Mouse (Mus musculus): Measurements from ENCODE around the gene Daam1.

The Daam1 gene

DNA sequence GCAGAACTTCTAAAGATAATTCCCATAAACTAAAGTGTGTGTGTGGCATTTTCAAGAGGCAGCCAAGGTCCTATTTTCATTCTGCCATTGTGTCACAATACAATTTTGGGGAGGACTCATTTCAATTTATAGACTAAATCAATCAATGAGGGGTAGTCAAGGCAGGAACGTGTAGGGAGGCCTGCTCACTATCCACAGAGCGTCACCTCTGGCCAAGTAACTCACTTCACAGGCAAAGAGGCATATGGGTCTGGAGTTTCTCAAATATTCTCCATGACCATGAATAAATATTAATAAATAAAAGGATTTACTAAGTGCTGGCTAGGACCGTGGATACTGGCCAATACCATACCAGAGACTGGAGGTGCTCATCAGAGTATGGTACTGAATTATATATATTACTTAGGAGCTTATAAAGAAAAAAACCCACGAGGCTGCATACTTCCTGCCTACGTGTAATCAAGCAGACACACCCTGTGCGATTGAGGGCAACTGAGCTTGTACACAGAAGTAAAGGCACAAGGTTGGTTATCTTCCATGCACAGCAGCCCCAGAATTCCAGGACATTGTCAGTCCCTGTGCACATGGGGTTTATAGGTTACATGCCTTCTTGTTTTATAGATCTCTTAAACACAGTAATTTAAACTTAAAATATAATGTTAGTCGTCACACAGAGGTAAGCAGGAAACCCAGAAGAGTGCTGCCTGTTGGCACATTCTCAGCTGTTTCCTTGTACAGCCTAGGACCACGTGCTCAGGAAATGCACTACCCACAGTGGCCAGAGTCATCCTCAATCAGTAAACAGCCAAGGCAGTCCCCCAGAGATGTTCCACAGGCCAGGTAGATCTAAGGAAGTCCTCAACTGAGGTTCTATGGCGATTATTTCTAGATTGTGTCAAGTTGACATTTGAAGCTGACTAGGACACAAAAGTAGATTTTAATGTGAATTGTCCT, 101.8 kb downstream of the Daam1 start:
- no peak for DNase-seq (ENCODE audit: low spot score in 2 of 2)

- DNase-seq (ENCODE audit: low spot score in 2 of 2) = no peak
These were observed 103.2 kb downstream of the Daam1 start for GRCm38 (mm10) chr12:71933989-71934645.

DNA sequence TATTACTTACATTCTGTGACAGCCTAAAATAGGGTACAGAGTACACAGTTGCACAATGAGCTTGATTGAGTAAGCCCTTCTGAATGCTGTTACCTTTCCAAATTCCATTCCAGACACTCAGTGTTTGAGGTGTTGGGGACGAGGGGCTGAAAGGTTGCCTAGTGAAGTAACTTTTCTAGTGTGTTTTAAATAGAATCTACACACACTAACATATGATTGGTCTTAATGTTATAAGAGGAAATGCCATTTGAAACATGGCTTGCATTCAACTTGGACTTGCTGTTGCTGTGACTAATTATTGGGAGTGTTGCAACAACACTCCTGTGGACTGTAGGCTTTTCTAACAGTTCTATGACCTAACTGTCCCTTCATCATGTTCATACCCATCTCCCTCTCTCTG, 105.8 kb downstream of the Daam1 start:
- no peak for DNase-seq (ENCODE audit: low spot score in 2 of 2)

DNA sequence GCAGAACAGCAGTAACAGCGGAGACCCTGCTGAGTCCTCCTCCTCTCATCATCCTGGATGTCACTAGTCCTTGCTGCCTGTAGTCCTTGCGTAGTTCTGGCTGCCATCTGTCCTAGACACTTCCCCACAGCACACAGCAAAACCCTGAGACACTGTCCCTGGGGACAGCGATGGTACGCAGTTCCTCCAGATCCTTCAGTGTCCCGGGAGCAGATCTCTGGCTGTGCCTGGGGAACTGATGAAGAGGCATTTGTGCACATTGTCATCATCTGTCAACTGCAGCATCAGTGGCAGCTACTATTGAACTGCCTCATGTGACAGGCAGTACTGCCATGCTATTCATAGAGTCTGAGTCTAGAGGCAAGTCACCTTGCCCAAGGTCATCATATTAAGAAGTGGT, 107.6 kb downstream of the Daam1 start:
- no peak for DNase-seq (ENCODE audit: low spot score in 2 of 2)

GRCm38 (mm10) chr12:71941290-71941689, 110.4 kb downstream of the Daam1 start:
- DNase-seq (ENCODE audit: low spot score in 2 of 2) = no peak

DNA sequence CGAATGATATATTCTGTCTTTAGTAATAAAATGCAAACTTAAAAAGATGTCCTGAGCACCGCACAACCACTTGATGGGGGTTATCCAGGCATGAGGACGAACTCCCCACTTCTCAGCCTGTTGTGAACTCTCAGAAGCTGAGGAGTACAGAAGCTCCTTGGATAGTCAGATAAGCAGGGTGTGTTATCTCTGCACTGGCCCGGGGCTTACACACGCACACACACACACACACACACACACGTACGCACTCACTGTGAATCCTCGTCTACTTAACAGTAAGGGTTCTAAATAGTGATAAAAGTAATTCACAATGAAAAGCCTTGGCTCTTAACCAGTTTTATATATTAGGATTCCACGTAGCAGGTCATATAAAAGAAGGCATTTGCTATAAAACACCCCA, 112.2 kb downstream of the Daam1 start:
- DNase-seq (ENCODE audit: low spot score in 2 of 2) = no peak

DNA sequence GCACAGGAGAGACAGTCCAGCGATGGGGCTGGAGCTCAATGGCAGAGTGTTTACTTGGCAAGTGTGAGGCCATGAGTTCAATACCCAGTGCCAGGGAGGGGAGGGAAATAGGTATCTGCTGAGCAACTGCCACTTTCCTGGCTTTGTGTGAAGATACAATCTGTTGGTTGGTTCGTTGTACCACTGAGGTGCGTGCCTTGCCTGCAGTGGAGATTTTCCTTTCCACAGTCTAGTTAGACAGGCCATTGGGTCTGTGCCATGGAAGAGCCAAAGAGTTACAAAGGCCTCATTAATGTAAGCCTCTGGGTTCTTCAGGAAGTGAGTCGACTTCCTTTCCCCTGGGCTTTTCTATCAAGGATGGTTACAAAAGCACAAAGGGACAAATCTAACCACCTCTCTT, 112.8 kb downstream of the Daam1 start:
- DNase-seq (ENCODE audit: low spot score in 2 of 2) = no peak

DNA sequence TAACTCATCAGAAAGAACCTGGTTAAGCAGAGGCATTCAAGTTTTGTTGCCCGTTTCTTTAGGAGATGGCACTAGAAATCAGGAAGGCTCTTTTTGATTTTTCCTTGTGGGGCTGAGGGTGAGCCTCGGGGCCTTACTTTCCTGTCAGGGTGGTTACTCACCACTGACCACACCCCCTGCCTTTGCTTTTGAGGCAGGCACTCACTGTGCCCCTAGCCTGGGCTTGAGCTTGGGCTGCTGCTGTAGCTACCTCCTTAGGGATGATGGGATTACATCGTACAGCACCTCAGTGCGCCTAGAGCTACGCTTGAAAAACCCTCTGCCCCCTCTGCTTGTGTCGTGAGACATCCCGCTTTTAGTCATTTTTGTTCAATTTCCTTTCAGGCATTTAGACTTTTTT, 115.0 kb downstream of the Daam1 start:
- no peak for DNase-seq (ENCODE audit: low spot score in 2 of 2)

- DNase-seq (ENCODE audit: low spot score in 2 of 2) = no peak
These were observed 115.6 kb downstream of the Daam1 start for GRCm38 (mm10) chr12:71946448-71946847.

DNA sequence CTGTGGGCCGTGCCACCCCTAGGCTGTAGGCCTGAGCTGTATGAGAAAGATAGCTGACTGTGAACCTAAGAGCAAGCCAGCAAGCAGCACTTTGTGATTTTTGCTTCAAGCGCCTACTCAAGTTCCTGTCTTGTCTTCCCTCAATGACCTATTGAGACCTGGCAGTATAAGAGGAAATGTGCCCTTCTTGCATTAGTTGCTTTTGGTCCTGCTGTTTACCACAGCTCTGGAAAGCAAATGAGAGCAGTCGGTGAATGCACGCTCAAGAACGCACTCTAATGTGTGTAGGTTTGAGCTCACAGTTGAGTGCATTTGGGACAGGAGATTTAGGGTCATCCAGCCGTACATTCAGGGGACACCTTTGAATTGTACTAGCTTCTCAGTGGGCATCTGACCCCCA, 118.1 kb downstream of the Daam1 start:
- no peak for DNase-seq (ENCODE audit: low spot score in 2 of 2)

GRCm38 (mm10) chr12:71949606-71950005, 118.7 kb downstream of the Daam1 start:
- DNase-seq (ENCODE audit: low spot score in 2 of 2) = no peak

- DNase-seq (ENCODE audit: low spot score in 2 of 2) = no peak
These were observed 119.4 kb downstream of the Daam1 start for GRCm38 (mm10) chr12:71950095-71950877.

DNA sequence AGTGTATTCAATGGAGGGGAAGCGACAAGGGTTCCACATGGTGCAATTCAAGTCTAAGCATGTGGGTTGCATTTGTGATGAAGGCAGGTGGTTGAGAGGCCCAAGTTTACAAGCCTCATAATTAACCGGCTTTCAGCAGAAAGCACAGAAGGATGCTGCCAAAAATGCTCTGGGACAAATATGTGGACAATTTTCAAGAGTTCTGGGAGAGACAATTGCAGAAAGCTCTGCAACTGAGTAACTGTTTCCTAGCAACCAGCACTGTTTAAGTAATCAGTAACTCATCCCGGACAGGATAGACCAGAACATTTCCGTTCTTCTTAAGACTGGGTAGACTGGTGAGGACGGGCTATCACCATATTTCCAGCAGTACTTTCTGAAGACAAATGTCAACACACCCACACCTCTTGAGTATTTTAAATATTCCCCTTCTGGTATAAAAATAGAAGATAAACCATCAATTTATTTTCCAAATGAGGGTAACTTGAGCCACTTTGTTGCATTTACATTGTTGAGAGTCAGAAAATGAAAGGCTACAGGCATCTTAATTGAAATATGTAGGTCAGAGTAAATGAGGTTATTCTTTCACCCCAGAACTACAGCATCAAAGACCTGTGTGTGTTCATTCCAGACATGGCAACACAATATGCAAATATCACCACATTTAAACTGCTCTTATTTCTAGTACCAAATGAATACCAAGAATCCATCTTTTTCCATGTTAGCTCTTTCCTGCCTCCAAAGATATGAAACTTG, 123.5 kb downstream of the Daam1 start:
- DNase-seq (ENCODE audit: low spot score in 2 of 2) = no peak

- no peak for DNase-seq (ENCODE audit: low spot score in 2 of 2)
These were observed 126.1 kb downstream of the Daam1 start for GRCm38 (mm10) chr12:71956980-71957379.

- DNase-seq (ENCODE audit: low spot score in 2 of 2) = no peak
These were observed 126.6 kb downstream of the Daam1 start for GRCm38 (mm10) chr12:71957496-71957895.

GRCm38 (mm10) chr12:71959351-71959991, 128.6 kb downstream of the Daam1 start:
- no peak for DNase-seq (ENCODE audit: low spot score in 2 of 2)

DNA sequence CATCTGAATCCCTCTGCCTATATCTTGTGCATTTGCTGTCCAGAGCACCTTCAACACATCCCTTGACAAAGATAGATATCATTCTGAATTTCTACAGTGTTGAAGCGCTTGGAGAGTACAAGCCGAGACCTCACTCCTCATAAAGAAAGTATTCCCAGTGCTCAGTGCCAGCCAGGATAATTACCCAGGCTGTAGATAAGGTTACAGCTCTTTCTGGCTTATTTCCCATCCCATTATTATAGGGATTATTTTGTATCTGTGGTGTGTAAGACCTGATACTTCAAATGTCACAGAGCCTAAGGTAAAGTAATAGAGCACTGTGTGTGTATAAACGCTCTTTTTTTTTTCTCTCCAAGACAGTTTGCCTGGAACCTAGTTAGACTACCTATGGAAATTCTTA, 130.8 kb downstream of the Daam1 start:
- no peak for DNase-seq (ENCODE audit: low spot score in 2 of 2)

DNA sequence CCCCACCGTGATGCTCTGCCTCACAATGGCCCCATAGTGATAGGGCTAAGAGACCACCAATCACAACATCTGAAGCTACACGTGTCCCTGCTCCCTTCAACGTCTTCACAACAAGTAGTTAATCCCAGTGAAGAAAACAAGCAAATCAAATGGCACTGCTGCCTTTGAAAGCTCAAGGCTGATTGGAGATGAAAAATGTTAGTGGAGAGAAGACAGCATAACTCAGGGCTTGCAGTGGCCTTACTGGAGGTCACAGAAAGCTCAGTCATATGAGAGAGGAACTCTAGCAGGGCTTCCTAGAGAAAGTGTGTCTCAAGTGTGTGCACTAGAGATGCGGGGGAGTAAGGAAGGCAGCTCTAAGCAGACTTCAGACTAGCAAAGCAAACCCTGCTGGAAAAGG, 131.7 kb downstream of the Daam1 start:
- no peak for DNase-seq (ENCODE audit: low spot score in 2 of 2)

DNA sequence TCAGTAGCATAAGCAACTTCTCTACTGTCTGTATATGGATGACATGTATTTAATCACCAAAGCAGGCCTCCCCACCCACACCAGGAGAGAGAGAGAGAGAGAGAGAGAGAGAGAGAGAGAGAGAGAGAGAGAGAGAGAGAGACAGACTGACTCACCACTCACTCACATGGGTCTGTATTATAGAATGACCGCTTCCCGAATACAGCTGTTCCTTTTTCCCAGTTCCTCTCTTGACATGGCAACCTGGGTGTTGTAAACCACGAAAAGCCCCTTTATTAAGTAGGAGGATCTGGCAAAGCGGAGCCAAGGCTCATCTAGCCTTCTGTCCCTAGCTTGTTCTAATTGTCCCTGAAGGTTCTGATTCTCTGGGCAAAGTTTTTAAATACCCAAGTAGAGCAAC, 137.7 kb downstream of the Daam1 start:
- DNase-seq (ENCODE audit: low spot score in 2 of 2) = no peak

DNA sequence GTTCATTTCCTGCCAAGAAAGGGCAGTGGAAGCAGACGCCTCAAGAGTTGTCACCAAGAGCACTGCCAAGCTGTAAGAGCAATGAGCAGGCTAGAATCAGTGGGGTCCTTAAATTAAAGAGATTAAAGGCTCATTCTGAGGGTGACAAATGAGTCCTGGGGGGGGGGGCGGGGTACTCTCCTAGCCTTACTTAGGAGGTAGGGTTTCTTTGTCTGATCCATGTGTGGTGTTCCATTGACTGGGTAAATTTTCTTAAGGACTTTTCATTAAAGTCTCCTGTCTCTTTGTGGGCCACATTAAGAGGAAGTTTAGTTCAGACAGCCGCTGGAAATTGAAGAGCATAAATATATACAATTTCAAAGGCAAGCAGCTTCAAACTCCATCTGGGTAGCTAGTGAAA, 138.1 kb downstream of the Daam1 start:
- no peak for DNase-seq (ENCODE audit: low spot score in 2 of 2)

GRCm38 (mm10) chr12:71969439-71969838, 138.6 kb downstream of the Daam1 start:
- no peak for DNase-seq (ENCODE audit: low spot score in 2 of 2)
